Mouse (Mus musculus) small intestine, adult 2 months (tissue): Measurements from ENCODE around the gene Slc4a3.

Experiments used
- CTCF ChIP-seq: fragments of 200-500 bp; IDR thresholded peaks from 2 replicates; pipeline ENCODE4 v1.5.1; 2012; ENCODE audit warnings: low read depth, mild to moderate bottlenecking, control low read depth, inconsistent platforms, low read length, moderate library complexity, mixed read lengths; ENCODE audit not compliant: insufficient replicate concordance, insufficient read length; ENCODE audit errors: extremely low read depth
- POLR2A ChIP-seq: fragments of 200-500 bp; IDR thresholded peaks from 2 replicates; pipeline ENCODE4 v1.6.1; 2012; ENCODE audit warnings: low read depth, mild to moderate bottlenecking, control low read depth, inconsistent platforms, low read length, moderate library complexity

DNA sequence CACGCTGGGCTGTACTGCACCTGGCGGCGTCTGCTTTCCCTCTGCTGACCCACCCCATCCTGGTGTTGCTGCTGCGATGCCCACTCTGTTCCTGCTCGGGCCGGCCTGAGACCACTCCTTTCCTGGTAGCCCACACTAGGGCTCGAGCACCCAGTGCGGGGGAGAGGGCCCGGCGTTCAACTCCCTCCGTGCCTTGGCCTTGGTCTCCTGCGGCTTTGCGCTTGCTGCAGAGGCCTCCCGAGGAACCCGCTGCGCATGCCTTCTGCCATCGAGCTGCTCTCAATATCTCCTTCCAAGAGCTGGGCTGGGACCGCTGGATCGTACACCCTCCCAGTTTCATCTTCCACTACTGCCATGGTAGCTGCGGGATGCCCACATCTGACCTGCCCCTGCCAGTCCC lies 36.5 kb upstream of the Slc4a3 start:
- TF ChIP-seq CTCF (no peak), POLR2A (no peak)
